Mouse (Mus musculus): ENCODE data around the gene Cyp2d11.

Cyp2d11 gene

DNA sequence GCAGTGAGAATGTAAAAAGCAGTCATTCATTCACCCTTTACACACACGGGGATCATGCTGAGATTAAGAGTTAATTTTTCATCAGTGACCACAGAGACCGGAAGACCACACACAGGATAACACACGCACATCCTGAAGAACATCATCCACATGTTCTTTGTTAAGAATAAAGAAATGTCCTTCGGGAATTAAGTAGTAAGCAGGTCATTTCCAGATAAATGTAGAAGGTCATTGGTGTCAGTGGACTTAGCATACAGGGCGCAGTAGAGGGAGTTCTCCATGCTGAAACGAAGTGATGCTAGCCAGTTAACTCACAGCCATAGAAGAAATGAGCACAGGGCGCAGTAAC lies 13.1 kb downstream of the Cyp2d11 start:
- in situ Hi-C loops (cut with MboI, MseI) = no loop called here

DNA sequence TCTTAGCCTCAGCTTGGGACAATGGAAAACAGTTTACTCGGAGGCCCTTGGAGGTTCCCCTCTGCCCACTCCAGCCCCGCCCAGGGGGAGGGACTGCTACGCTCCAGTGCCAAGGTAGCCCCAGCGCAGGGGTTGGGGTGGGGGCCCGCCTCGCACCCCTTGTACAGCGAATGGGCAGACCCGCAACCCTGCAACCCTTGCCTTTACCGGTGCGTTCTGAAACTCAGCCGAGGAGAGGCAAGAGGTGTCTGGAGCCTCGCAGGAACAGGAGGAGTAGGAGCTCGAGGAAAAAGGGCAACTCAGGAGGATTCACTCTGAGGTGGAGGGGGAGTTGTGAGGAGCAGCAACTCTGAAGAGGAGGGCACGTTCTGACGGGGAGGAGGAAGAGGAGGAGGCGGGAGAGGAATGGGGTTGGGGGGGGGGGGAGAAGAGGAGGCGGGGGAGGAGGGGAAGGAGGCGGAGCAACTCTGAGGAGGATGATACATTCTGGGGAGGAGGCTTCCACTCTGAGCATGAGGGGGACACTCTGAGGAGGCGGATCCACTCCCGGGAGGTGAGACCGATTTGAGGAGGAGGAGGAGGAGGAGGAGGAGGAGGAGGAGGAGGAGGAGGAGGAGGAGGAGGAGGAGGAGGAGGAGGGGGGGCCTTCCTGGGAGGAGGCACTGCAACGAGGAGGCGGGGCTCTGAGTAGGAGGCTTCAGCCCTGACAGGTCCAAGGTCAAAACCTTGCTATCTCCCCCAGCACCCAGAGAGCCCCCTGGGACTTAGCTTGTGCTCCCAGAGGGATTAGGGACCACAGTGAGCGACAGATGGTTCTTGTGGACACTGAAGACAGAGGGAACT lies 13.7 kb downstream of the Cyp2d11 start, which contains the start of gene Cyp2d22:
Cyp2d22 (minus strand) TSS at position 390 of the 843 bp plus-strand sequence.
- in situ Hi-C loops (cut with MboI, MseI) = no loop called here

DNA sequence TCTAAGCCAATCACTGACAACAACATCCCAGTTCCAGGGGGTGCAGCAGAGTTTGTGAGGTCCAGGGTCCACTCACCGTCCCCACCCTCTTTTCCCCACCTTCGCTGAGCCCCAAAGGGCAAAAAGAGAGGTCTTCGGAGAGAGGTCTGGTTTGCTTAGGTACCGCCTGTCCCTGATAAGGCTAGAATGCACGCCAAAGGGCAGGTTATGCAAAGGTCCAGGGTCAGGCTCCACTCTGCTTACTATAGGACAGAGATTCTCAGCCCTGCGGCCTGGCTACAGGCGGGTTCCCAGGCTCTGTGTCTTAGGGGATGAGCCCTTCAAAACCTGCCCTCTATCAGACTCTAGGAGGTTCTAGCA lies 14.3 kb downstream of the Cyp2d11 start:
- in situ Hi-C loops (cut with MboI, MseI) = no loop called here

DNA sequence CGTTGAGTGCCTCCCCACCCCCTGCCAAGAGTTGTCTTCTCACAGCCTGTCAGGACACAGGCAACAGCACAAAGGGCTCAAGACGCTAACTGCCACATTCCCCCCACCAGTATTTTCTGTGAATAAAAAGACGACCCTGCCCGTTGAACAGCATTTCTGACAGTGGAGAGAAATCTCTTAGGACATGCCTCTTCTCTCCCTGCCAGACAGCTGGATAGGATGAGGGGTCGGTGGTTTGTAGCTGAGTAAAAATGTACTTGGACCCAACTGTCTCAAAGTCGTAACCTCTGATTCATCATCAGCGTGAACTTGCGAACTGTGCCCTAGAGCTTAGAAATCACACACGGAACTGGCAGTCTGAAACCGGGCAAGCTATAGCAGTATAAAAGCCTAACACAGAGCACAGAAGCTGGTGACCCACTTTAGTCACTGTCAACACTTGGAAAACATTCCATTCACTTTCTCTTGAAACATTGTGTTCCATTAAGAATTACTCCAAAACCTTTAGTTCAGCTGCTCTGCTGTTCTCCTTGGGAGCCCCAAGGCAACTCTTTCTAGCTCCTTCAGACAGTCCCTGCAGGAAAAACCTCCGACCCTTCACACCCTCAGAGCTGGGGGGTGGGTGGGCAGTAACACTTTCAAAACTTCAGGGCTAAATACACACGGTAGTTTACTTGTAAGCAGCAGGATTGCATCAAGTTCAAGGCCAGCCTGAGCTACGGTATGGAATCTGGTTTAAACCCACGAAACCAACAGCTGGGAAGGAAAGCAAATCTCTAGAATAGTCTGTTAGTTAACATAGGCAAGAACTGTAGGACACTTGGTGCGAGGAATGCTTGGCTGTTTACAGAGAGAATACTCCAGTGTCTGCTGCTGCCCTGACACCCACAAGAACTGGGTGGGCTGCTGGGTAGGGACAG lies 15.3 kb downstream of the Cyp2d11 start:
- in situ Hi-C loops (cut with MboI, MseI) = no loop called here

DNA sequence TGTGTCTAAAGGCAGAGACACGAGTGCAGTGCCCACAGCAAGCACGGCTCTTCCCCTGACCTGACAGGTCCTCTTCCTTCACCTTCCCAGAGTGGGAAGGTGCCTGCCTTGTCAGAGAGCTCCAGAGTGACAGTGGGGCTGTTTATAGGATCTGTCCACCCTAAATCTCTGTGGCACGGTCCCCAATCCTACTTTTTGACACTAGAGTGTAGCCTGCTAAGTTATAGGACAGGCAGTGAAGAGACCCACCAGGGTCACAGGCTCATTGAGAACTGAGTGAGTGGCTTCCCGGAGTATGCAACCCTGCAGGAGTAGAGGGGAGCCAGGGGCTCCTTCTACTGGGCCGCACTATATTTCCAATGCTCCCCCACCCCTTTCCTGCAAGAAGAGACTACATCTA lies 16.1 kb downstream of the Cyp2d11 start:
- in situ Hi-C loops (cut with MboI, MseI) = no loop called here

DNA sequence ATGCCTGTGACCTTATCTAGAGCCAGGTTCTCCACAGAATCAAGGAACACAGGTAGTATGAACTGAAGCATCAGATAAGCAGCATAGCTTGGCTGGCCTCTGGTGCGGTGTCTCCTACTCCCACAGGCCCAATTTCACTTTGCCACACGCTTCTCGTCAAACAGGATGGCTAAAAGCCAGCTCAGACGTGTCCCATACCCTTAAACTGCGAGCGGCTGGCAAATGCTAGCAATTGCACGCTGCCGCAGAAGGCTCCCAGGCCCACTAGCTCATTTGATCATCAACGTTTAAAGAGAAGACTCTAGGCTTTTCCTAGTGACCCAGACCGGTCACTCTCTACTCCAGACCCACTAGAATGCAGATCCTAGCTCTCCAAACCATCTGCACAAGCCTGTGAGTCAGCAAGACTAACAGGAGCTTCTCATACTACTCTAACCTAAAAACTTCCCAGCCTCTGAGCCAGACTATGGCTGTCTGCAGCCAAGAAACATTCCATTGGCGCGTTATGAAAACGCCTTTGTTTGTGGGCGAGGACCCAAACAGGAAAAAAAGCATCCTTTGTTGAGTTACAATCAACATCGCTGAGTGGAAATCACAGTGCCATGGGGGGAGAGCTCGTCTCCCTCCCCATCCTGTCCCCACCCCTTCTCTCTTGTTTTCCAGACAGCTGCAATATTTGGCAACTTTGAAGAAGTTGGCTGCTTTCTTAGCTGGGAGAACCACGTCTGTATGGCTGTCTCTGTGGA lies 17.3 kb downstream of the Cyp2d11 start:
- in situ Hi-C loops (cut with MboI, MseI) = no loop called here

DNA sequence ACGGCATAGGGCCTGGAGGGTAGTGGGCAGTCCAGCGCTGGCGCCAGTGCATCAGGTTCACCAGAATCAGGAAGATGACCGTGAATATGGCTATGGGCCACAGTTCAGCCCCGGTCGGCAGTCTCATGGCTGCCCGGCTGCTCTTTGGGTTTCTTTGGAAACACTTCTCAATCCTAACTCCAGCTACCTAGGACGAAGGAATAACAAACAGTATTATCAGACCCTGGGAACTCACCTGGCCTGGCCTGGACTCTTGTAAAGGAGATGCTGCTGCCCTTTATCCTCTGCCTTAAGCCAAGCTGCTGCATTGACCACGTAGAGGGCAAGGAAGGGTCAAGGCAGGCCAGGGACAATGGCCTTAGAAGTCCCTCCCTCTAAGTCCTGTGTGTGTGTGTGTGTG lies 18.0 kb downstream of the Cyp2d11 start:
- in situ Hi-C loops (cut with MboI, MseI) = no loop called here

DNA sequence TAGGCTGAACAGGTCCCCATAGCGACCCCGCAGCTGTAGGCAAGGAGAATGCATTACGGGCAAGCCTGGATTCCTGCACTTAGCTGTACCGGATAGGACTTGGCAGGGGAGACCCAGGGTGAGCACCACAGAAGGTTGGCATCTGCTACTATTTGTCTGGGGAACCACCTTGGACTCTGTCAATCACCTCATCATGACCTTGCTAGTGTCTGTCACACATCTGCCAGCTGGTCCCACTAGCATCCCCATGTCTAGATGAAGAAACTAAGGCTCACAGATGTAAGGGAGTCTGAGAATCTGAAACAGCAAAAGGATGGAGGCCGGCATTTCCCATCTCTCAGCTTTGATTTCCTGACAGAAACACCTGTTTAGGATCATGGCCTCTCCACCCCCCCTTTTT lies 19.4 kb downstream of the Cyp2d11 start:
- in situ Hi-C loops (cut with MboI, MseI) = no loop called here

DNA sequence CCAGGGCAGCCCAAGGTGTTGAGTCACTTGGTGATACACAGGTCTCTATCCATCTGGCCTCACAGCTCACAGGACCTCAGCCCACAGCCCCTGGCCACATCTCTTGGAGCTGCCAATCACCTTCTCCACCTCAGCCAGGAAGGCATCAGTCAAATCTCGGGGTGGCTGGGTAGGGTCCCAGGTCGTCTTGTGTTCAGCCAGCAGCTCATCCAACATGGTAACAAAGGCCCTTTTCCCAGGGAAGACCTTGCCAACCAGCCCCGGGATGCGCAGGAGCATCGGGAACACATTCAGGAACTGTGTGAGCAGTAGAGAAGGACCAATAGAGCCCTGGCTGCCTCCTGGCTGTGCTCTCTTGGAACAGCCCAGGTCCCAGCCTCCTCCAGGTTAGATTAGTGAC lies 20.8 kb downstream of the Cyp2d11 start:
- in situ Hi-C loops (cut with MboI, MseI) = no loop called here

DNA sequence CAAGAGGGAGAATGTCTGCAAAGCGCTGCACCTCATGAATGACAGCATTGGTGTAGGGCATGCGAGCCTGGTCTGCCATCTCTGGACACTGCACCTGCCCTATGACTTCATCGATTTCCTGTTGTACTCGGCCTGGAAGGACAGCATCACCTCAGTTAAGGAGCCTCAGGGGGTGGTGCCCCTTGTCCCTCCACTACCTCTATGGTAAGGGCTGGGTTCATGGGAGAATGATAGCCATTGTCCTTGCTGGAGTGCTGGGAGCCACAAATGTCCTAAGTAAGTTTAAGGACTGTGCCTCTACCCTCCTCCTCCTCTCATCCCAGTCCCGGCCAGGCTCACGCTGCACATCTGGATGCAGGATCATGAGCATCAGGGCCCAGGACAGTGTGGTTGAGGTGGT lies 21.4 kb downstream of the Cyp2d11 start:
- in situ Hi-C loops (cut with MboI, MseI) = no loop called here

DNA sequence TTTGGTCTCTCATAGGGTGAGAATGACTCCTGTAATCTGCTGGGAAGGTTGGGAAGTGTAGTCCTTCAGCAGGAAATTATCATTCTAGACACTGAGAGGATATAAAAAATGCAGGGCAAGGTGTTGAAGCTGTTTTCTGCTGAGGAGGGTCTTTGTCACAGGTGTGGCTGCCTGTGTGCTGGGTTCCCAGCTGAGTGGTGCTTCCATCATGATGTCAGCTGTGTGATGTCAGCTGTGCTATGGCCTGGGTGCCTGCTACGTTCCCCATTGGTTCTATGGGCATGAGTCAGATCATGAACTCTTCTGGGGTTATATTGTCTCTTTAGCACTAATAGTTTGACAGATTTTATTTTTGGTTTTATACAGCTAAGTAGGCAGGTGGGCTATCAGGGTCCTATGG lies 25.0 kb downstream of the Cyp2d11 start:
- in situ Hi-C loops (cut with MboI, MseI) = loop anchor here in 1 of 2 experiments (10.0 kb wide), 1 partner anchor 776 kb away; the partner anchor contains the start of gene Poldip3

DNA sequence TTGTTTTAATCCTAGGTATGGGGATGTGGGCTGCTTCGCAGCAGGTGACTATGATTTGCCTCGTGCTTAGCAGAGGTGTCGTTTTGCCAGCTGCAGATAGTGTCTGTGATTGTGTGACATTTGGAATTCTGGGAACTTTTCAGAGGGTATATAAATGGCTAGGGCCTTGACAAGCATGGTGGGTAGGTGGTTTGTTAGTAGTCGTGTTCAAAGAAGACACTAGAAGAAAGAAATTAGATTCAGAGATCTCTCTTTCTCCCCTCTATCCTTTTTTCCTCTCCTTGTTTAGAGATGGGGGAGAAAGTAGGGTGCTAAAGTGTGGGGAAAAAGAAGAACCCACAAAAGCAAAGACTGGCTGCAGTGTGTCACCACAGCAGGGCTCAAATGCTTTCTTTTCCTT lies 25.7 kb downstream of the Cyp2d11 start:
- in situ Hi-C loops (cut with MboI, MseI) = loop anchor here in 1 of 2 experiments (10.0 kb wide), 1 partner anchor 777 kb away; the partner anchor contains the start of gene Poldip3

DNA sequence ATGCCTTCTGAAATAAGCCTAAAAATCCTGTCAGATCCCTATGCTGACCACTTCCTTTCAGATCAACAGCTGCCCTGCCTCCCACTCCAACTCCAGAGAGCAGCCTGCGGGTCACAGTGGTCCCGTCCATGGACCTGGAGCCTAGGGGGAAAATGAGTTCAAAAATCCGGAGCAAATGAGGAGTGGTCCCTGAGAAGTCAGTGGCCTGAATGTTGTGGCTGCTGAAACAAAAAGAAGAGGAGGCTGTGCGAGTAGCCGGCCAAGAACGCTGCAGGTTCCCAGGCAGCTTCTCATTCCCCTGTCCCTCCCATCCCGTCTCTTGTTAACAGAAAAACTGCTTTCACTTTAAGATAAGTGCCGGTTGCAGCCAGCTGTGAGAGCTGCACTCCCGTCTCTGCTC lies 29.3 kb downstream of the Cyp2d11 start:
- in situ Hi-C loops (cut with MboI, MseI) = loop anchor here in 1 of 2 experiments (10.0 kb wide), 1 partner anchor 780 kb away; the partner anchor contains the start of gene Poldip3

DNA sequence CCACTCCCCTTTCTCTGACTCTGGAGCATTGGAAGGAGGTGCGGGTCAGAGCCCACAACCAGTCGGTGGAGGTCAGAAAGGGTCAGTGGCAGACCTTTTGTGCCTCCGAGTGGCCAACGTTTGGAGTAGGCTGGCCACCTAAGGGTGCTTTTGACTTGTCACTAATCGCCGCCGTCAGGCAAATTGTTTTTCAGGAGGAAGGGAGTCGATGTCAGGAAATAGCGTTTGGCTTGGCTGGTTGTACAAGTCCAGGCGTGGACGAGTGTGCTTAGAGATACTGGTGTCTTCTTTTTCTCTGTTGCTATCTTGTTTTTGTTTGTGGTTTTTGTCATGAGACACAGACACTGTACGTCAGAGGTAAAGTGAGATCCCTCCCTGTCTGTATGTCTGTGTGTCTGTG lies 30.0 kb downstream of the Cyp2d11 start:
- in situ Hi-C loops (cut with MboI, MseI) = loop anchor here in 1 of 2 experiments (10.0 kb wide), 1 partner anchor 781 kb away; the partner anchor contains the start of gene Poldip3

DNA sequence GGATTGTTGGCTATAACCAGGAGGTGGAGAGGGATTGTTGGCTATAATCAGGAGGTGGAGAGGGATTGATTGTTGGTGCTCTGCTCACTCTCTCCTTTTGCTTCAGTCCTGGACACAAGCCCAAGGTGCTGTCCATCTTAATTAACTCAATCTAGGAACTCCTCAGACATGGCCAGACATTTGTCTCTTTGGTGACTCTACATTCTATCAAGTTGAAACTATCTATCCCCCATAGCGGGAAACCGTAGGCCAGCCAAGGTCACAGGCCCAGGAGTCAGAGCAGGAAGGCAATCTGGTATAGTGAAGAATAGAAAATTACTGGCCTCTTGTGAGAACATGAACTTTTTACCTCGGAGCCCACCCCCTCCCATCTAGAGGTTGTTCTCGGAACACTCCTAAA lies 31.6 kb downstream of the Cyp2d11 start:
- in situ Hi-C loops (cut with MboI, MseI) = loop anchor here in 1 of 2 experiments (10.0 kb wide), 1 partner anchor 783 kb away; the partner anchor contains the start of gene Poldip3

DNA sequence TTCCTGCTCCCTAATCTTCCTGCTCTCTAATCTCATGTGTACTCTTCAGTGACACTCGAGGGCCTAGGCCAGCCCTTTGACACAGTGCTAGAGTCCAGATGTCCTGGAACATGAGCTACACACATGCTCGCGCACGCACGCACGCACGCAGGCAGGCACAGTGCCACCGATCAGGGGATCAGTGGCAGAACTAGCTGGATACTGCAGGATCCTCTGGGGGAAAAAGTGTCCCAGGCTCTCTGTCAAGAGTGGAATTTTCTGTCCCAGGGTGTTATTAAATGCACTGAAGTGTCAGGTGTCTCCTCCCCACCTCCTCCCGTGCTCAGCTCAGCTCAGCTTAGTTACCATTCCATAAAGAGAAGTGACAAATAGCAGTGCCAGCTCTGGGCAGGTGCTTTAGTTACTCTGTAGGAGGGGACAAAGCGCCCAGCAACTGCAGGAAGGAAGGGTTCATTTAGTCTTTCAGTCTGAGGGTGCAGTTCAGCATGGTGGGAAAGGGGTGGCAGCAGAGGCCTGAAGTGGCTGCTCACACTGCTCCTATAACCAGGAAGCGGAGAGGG lies 32.3 kb downstream of the Cyp2d11 start:
- in situ Hi-C loops (cut with MboI, MseI) = loop anchor here in 1 of 2 experiments (10.0 kb wide), 1 partner anchor 783 kb away; the partner anchor contains the start of gene Poldip3

DNA sequence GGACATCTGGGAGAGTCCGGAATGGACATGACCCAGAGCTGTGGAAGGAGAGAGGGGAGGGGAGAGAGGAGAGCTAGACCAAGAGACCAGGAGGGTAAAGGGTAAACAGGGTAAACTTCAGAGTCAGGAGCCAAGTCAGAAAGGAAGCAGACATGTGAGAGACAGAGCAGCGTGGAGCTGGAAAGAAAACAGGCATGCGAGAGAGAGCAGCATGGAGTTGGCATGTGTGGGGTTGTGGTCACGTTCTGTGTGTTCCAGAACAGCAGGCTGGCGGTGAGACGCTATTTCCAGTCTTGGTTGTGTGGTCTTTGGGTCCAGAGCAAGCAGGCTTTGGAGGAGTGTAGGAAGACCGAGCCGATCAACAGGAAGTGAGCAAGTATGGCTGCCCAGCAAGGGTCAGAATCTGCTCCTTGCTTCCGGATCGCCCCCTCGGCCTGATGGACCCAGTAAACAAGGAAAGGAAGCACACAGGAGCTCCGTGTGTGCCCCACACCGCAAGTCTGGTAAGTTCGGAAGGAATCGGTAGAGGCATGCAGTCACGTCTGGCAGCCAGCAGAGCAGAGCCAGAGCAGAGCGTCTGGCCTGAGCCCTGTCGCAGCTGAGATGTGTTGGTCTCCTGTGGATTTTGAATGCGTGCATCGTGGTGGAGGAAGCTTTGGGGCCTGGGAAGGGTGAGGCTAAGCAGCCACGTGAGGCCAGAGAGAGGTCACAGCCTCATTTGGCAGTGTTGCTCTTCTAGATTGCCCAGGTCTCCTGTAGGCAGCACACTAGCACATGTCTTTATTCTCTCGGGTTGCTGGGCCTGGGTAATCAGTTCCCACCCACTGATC lies 35.2 kb downstream of the Cyp2d11 start:
- in situ Hi-C loops (cut with MboI, MseI) = no loop called here

DNA sequence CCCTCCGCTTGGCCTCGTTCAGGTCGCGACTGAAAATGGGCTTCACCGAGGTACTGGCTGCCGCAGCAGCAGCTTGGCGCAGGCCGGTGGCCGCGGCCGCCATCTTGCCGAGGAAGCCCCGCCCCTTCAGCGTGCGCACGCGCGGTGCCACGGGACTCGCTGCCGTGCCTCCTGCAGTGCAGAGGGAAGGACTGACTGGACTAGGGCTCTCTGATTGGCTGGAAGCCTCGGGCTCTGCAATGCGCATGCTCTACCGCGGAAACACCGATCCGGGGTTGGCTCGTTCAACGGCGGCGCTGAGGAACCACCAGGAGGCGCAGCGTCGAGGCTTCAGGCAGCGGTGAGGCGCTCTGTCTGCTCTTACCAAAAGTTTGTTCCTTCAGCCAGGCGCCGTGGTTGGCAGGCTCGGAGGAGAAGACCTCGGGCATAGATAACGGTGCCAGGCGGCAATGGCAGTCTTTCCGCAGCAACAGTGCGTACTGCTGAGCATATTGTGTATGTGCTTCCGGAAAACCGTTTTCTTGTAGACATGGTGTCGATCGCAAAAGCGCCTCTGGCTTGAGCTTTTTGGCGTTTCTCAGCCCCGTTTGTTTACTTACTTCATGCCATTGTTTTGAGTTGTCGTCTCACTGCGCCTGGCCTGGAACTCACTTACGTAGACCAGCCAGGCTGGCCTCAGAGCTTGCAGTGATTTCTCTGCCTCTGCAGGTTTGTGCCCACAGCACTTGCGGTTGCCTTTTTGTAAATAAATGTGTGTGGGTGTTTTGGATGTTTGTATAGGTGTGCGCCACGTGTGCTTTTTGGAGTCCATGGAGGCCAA lies 39.5 kb downstream of the Cyp2d11 start, which contains the start of gene Ndufa6:
Ndufa6 (minus strand) TSS at position 197 of the 820 bp plus-strand sequence.
- in situ Hi-C loops (cut with MboI, MseI) = no loop called here

DNA sequence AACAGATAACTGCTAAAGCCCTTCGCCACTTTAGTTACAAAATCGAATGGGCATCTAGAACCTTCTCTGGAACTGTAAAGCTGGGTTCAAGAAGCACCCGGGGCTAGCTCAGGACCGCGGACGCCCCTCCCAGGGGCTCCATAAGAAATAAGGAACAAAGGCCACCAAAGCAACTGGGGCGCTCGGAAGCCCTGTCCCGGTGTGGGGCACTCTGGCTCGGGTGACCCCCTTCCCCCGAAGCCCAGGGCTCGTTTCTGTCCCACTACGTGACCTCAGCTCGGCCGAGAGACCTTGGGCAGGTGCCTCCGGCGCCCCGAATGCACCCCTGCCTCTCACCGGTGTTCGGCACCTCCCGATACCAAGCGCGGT lies 40.1 kb downstream of the Cyp2d11 start:
- in situ Hi-C loops (cut with MboI, MseI) = no loop called here

Measured in T-helper 17 cell (primary cell).